Mouse (Mus musculus): ENCODE measurements around the gene Alg12. TPM values are rescaled to one million over a fixed set of nuclear protein-coding genes. Genes with fewer than 3 reads are reported as not detected.
A peak's percentile ranks its signal among the peaks of the same experiment; 100 is the strongest.
"Not testable (repeated sequence)": the region's sequence is repeated elsewhere in the genome, so short reads cannot be mapped to it uniquely, and the experiment has no call there.

The Alg12 gene
- total RNA-seq, 4 experiments from 2014 or later = 13.4 to 14.3 (median 14.2) TPM

- DNase-seq (ENCODE audit: low spot score in 2 of 2) = no peak
Measured at GRCm38 (mm10) chr15:88832536-88832935, 13.4 kb upstream of the Alg12 start.

DNA sequence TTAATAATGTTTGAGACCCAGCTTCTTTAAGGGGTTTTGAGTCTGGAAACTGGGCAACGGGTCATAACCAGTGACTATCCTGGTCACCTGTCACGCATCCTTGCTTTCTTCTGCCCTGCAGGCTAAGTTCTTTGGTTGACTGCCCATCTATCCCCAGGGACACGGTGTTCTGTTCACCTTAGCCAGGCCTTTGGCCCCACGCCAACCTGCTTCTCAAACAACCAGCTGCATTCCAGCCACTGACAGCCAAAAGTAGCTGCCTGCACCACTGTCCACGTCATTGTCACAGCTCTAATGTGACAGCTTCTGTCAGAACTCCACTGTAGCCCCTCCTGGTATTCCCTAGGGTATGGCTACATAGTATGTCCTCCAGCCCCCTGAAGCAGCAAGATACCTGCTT, 12.4 kb upstream of the Alg12 start:
- no peak for DNase-seq (ENCODE audit: low spot score in 2 of 2)

GRCm38 (mm10) chr15:88830696-88831095, 11.6 kb upstream of the Alg12 start:
- DNase-seq (ENCODE audit: low spot score in 2 of 2) = no peak

DNA sequence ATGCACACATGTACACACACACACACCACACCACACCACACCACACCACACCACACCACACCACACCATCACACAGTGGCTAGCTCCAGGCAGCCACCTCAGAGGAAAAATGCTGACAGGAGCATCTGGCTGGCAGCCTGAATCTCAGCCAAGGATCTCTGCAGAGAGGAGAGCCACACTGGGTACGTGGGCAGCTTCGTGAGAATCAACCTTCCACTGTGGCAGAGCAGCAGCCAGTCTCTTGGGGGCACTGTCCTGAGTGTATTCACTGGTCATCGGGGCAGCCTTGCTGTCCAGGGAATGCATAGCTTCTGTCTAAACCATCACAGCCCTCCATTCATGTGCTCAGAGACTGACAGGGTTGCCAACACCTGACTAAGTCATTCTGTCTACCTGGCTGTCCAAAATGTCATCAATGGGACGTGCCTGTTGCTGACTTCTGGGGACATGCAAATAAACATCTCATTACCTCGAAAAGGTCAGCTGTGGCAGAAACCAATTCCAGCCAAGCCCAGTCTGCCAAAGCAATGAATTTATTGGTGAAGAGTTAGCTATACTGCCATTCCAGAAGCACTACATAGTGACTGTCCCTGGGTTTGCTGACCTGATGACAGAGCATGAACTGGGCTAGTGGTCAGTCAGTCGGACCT, 10.8 kb upstream of the Alg12 start:
- DNase-seq (ENCODE audit: low spot score in 2 of 2) = peak in 1 of 2 experiments; percentile 56

- peak; percentile 61 to 82 for DNase-seq (ENCODE audit: low spot score in 2 of 2)
Measured at GRCm38 (mm10) chr15:88828800-88829705, 9.9 kb upstream of the Alg12 start.

DNA sequence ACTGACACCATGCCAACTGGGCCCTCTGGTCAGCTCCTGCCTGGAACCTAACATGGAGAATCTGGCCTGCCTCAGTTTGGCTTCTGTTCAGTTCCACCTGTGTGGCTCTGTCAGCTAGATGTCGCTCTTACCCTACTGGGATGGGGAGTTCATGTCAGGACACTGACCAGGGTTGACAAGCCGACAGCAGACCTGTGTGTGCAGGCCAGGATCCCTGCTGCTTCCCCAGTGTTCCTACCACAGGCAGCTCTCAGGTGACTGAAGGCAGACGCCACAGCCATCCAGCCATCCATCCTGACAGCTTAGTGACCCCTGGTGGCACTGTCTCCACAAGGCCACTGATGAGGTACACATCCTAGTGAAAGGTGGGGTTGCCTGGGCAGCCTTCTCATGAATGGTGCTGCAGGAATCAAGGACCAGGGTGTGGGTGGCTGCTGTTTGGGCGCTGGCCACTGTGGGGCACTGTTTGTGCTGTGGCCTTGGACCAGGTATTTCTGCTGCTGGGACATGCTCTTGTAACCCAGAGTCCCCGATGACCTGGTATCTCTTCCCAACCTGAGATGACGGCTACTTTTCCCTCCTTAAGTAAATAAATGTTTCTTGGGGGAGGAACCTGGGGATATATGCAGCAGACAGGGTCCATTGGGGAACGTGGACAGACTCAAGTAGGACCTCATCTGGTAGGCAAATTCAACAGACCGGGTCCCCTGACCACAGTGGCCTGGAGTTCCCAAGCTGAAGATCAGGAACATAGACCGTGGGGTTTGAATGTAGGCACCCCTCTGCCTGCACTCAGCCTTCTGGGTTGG, 9.1 kb upstream of the Alg12 start:
- peak in 1 of 2 experiments; percentile 30 for DNase-seq (ENCODE audit: low spot score in 2 of 2)

GRCm38 (mm10) chr15:88827466-88827865, 8.3 kb upstream of the Alg12 start:
- DNase-seq (ENCODE audit: low spot score in 2 of 2) = no peak

DNA sequence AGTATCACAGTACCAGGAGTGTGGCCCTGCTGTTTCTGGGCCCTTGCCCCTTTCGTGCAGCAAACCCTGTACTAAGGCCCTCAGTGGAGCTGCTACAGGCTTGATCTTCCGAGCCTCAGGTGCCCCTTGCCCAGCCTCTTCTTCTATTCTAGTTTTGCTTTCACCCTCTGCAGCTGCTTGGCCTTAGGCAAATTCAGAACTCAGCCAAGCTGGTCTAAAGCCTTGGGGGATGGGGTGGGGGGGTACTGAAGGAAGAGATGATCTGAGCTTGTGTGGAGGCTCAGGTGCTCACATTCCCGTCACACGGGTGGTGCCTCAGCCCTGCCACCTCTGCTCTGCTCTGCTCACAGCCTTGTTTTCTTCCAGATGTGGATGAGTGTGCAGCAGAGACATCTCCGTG, 4.3 kb upstream of the Alg12 start:
- DNase-seq (ENCODE audit: low spot score in 2 of 2) = no peak

DNA sequence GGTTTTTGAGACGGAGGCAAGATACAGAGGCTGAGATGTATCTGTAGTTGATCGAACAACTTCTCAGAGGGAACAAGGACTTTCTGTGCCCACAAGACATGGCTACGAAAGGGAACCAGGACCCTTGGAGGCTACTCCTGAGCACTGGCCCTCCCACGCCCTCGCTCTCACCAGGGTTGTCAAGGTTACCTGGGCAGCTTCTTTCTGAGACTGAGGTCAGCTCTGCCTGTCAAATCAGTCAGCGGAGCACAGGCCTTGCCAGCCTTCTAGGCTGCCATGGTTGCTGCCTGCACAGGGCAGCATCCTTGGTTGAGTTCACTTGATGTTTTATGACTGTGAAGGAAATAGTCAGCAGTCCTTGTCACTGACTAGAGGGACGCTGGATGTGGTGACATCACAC, 3.4 kb upstream of the Alg12 start:
- DNase-seq (ENCODE audit: low spot score in 2 of 2) = no peak

GRCm38 (mm10) chr15:88821403-88821802, 2.3 kb upstream of the Alg12 start:
- no peak for DNase-seq (ENCODE audit: low spot score in 2 of 2)

DNA sequence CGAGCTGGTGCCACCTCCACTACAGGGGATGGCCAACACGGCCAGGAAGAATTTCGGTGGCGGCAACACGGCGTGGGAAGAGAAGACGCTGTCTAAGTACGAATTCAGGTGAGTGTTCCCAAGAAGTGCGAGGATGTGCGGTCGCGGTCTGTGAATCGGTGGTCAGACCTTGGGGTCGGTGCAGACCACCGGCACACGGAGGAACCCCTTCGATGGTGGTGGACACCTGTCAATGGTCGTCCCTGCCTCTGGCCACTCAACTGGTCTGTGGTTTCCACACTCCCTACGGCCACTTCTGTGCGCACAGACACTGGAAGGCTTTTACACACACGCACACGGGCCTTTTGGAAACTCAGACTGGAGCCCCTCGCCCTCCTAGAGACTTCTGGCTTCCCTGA, 787 bp upstream of the Alg12 start:
- no peak for DNase-seq (ENCODE audit: low spot score in 2 of 2)

- DNase-seq (ENCODE audit: low spot score in 2 of 2) = no peak
Measured at GRCm38 (mm10) chr15:88815196-88815700, 3.9 kb downstream of the Alg12 start.

- no peak for DNase-seq (ENCODE audit: low spot score in 2 of 2)
Measured at GRCm38 (mm10) chr15:88814411-88815047, 4.6 kb downstream of the Alg12 start.

DNA sequence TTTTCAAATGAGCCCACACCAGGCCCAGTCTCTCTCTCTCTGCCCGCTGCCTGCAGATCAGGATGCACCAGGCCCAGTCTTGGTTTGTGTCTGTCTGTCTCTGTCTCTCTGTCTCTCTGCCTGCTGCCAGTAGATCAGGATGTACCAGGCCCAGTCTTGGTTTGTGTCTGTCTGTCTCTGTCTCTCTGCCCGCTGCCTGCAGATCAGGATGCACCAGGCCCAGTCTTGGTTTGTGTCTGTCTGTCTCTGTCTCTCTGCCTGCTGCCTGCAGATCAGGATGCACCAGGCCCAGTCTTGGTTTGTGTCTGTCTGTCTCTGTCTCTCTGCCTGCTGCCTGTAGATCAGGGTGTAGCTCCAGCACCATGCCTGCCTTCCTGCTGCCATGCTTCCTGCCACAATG, 5.2 kb downstream of the Alg12 start:
- DNase-seq (ENCODE audit: low spot score in 2 of 2) = not testable (repeated sequence)

- no peak for DNase-seq (ENCODE audit: low spot score in 2 of 2)
Measured at GRCm38 (mm10) chr15:88813262-88813661, 5.9 kb downstream of the Alg12 start.

- DNase-seq (ENCODE audit: low spot score in 2 of 2) = no peak
Measured at GRCm38 (mm10) chr15:88810369-88810768, 8.7 kb downstream of the Alg12 start.

- no peak for DNase-seq (ENCODE audit: low spot score in 2 of 2)
Measured at GRCm38 (mm10) chr15:88808121-88808520, 11.0 kb downstream of the Alg12 start.

GRCm38 (mm10) chr15:88802348-88802747, 16.8 kb downstream of the Alg12 start:
- no peak for DNase-seq (ENCODE audit: low spot score in 2 of 2)

- DNase-seq (ENCODE audit: low spot score in 2 of 2) = no peak
Measured at GRCm38 (mm10) chr15:88801903-88802302, 17.2 kb downstream of the Alg12 start.

- no peak for DNase-seq (ENCODE audit: low spot score in 2 of 2)
Measured at GRCm38 (mm10) chr15:88800921-88801354, 18.2 kb downstream of the Alg12 start.

- no peak for DNase-seq (ENCODE audit: low spot score in 2 of 2)
Measured at GRCm38 (mm10) chr15:88799950-88800371, 19.2 kb downstream of the Alg12 start.
